Mouse (Mus musculus) naive thymus-derived CD4-positive, alpha-beta T cell, adult 2 months (primary cell): ENCODE data around the gene Icosl.
"Not testable (repeated sequence)": the region's sequence is repeated elsewhere in the genome, so short reads cannot be mapped to it uniquely, and the experiment has no call there.

Experiments used
- DNase-seq: peaks from one replicate; pipeline ENCODE4 v3.0.0-alpha.2; 2011; ENCODE audit warnings: low read depth

The Icosl gene

GRCm38 (mm10) chr10:78074977-78075376 lies 5.9 kb downstream of the Icosl start:
- DNase-seq = peak; percentile 77

GRCm38 (mm10) chr10:78077862-78078261 lies 8.8 kb downstream of the Icosl start:
- no peak for DNase-seq

GRCm38 (mm10) chr10:78078276-78078675 lies 9.2 kb downstream of the Icosl start:
- peak; percentile 65 for DNase-seq

GRCm38 (mm10) chr10:78079955-78080591 lies 11.0 kb downstream of the Icosl start:
- DNase-seq = no peak

GRCm38 (mm10) chr10:78084073-78084472 lies 15.0 kb downstream of the Icosl start:
- no peak for DNase-seq

GRCm38 (mm10) chr10:78085711-78086110 lies 16.6 kb downstream of the Icosl start:
- peak; percentile 18 for DNase-seq

GRCm38 (mm10) chr10:78086444-78087061 lies 17.5 kb downstream of the Icosl start:
- peak; percentile 82 for DNase-seq

GRCm38 (mm10) chr10:78087101-78087511 lies 18.0 kb downstream of the Icosl start:
- peak; percentile 81 for DNase-seq

GRCm38 (mm10) chr10:78090246-78090645 lies 21.1 kb downstream of the Icosl start:
- no peak for DNase-seq

GRCm38 (mm10) chr10:78090706-78091491 lies 21.8 kb downstream of the Icosl start:
- DNase-seq = no peak

GRCm38 (mm10) chr10:78091865-78092724 lies 23.0 kb downstream of the Icosl start:
- no peak for DNase-seq

- no peak for DNase-seq
Measured at GRCm38 (mm10) chr10:78092725-78093029, 23.6 kb downstream of the Icosl start.

- no peak for DNase-seq
Measured at GRCm38 (mm10) chr10:78095221-78095620, 26.1 kb downstream of the Icosl start.

GRCm38 (mm10) chr10:78095954-78096931 lies 27.1 kb downstream of the Icosl start:
- DNase-seq = no peak

GRCm38 (mm10) chr10:78099860-78100259 lies 30.8 kb downstream of the Icosl start:
- DNase-seq = not testable (repeated sequence)

- no peak for DNase-seq
Measured at GRCm38 (mm10) chr10:78100989-78101780, 32.1 kb downstream of the Icosl start.

GRCm38 (mm10) chr10:78104555-78105490 lies 35.7 kb downstream of the Icosl start:
- DNase-seq = no peak

GRCm38 (mm10) chr10:78105548-78105947 lies 36.4 kb downstream of the Icosl start:
- DNase-seq = no peak

- no peak for DNase-seq
Measured at GRCm38 (mm10) chr10:78114521-78115092, 45.5 kb downstream of the Icosl start.
